Mouse (Mus musculus) frontal cortex, adult (tissue): ENCODE measurements around the gene Ebf3.
A peak's percentile ranks its signal among the peaks of the same experiment; 100 is the strongest.

Source experiments
- ATAC-seq: cut with Nextera tagmentation; 2 replicates; pipeline ENCODE4 v1.9.2; 2017; ENCODE audit warnings: mild to moderate bottlenecking, moderate library complexity, mixed read lengths; ENCODE audit not compliant: low TSS enrichment

The Ebf3 gene

DNA sequence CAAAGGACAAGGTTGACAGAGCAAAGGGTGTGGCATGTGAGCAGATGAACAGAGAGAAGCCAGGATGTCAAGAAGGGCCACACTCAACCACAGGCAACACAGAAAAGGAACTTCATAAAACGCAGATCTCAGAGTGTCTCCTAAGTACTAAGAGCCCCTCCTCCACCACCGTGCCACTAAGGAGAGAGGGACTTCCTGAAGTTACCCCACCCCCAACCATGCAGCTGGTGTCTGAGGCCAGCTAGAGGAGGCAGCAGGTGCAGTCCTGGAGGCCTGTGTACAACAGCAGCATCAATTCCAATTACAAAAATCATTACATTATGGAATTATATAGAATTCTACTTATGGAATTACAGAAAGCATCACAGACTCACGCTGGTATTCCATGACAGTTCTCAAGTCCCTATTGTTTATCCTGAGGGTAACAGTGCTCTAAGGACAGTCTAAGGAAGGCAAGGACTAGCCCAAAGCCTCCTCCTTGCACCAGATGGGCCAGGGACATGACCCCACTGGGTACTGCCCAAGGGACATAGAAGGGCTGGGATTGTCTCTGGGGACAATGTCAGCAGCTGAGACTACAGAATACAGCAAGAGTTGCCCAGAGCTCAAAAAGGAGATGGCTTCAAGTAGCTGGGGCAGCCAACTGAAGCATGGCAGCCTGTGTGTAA is 24.8 kb downstream of the Ebf3 start:
- no peak for ATAC-seq

DNA sequence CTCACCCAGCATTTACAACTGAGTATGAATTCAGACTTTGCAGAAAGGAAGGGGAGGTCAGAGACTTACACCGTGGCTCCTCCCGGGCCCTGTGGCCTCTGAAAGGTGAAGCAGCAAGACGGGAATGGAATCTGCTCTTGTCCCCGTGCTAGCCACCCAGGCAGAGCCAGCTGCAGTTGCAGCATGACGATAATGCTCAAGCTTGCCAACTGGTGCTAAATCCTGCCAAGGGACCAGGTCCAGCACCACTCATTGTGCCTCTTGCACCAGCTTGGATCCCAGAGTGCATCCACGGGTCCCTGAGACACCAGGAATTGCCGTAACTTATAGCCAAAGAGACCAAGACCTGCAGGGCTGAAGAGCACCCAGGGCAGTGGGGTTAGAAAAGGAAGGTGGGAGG is 36.1 kb downstream of the Ebf3 start:
- no peak for ATAC-seq

DNA sequence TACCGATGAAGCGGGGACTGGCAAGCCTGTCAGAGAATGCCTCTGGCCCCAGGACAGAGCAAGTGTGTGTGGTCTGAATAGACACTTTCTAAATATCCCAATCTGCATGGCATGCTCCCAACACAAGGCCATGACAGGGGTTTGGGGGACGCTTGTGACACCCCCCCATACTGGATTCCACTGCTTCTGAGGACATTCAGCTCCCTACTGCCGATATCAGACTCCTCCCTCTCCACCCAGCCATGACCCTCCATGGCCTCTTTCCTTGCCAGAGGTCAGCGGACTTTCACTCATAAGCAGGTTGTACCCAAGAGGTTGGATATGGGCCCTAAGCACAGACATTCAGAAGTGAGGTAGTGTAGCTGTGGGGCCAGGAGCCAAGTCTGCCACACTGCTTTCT is 36.5 kb downstream of the Ebf3 start:
- no peak for ATAC-seq

DNA sequence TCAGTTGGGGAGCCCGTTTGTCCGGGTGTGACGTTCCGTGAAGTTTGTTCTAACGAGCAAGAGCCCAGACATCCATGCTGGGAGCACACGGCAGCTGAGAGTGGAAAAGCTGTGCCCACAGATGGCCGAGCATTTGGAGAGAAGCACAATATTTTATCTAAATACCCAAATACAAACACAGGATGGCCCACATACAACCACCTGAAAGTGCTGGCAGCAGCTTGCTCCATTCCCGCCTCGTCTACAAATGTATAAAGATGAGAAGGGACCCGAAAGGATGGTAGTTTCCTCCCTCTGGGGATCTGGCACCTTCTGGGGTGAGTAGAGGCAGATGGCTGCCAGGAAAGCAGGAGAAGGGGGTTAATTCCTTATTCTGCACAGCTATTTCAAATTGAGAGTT is 42.0 kb downstream of the Ebf3 start:
- ATAC-seq = no peak

DNA sequence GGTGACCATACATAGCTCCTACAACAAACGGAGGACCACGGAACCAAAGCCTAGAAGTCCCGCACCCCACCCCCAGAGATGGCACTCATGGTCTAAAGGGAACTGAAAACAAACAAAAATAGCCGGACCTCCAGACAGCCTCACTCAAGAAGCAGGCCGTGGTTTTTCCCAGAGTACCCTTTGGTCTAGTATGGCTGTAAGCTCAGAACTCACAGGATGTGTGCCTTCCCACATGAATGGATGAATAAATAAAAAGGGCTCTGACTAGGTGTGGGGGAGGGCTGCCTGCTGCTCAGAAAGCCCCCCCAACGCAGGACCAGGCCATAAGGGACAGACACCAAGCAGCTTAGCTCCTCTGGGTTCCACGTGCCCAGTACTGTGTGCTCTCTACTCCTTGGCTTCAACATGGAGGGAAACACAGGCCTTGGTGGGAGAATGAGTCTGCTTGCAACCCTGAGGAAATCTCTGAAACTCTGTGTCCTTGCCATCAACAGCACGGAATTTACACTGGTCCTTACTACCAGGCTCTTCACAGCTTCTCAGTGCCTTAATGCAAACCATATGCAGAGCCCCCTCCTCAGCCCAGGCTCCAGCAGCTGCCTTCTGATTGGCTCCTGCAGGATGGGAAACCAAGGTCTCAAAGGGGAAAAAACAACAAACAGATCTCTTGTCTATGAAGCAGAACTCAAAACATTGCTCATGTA is 45.6 kb downstream of the Ebf3 start:
- no peak for ATAC-seq

DNA sequence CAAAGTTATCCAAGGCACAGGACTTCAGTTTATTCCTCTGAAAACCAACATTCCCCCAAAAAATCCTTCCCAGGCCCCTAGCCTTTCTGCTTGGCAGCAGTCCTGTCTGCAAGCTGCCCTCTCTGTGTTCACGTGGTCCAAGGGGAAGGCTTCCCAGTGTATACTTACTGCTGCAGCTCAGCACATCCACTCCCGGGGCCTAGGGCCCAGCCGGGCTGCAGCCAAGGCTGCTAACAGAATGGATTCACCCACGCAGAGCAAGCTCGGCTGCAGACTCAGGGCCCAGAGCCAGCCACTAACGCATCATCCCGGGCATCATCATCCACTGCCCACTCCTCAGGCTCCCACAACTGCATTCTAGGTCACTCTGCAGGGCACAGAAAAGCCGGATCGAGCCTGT is 46.8 kb downstream of the Ebf3 start:
- peak; percentile 23; the same call in 1 of the 2 replicates for ATAC-seq

DNA sequence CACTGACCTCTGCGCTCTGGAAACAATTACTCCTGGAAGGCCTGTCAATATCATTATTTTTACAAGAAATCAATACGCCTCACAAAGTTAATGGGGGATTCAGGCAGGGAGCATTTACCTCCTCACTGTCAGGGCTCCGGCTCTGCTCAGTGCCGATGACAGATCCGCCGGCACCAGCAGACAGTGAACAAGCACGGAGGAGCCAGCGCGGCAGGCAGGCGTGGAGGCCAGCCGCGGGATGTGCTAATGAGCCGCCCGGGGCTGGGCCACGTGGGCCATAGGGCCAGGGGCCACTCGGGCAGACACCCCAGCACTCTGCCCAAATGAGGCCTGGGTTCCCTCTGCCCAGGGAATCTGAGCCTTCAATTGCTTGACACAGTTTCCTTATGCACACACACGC is 47.7 kb downstream of the Ebf3 start:
- no peak for ATAC-seq

DNA sequence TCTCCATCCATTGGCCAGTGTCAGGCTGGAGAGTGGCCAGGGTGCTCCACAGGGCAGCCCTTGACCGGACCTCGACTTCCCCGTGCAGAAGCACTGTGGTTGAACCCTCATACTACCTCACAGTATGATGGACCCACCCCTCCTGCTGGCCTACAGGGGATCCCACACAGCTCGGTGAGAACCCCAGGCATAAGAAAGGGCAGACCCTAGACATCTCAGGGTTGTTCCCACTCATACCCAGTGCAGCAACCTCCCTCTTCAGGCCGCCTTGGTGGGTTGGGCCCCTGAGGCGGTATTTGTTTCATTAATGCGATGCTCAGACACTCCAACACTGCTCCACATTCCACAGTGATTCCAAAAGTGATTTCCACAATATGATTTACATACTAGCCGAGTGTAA is 51.9 kb downstream of the Ebf3 start:
- no peak for ATAC-seq

DNA sequence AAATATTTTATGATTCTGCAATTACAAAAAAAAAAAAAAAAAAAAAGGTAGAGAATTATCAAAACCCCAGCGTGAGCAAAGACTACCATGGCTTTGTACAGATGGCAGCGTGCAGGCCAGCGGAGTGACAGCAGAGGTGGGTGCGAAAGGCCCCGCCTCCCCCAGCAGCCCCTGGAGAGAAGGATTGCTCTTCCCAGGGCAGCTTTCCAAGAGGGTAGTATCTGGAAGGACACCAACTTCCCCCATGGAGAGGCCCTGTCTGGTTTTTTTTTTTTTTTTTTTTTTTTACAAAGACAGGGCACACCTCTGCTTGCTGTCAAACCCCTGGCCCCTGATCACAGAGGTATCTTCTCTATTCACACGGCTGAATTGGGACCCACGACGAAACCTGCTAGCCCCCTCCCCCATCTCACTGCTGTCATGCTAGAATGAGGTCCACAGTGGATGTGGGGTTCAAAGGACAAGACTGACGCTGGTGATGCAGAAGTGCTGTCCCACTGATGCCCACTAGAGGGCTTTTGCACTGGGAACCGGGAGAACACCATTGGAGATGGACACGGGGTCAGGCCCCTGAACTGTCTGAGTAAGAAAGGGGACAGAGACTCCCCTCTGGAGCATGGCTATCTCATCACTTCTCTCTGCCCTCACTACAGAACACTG is 67.9 kb downstream of the Ebf3 start:
- no peak for ATAC-seq

DNA sequence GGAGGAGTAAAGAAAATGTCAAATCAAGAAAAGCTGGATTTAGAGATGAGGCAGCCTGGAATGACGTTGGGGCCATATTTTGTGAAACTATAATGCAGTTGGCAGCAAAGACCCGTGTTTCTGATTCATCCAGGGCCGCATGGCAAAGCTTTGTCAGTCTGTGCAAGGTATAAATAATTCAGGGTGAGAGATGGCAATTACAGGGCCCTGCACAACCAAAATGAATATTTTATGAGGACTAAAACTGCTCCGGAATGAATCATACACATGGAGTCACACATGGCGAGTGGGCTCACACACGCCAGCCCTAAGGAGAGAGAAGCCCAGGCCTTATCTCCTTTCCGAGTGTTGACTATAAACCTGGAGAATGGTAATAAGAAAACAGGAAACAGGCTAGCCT is 69.4 kb downstream of the Ebf3 start:
- peak; percentile 72 for ATAC-seq

DNA sequence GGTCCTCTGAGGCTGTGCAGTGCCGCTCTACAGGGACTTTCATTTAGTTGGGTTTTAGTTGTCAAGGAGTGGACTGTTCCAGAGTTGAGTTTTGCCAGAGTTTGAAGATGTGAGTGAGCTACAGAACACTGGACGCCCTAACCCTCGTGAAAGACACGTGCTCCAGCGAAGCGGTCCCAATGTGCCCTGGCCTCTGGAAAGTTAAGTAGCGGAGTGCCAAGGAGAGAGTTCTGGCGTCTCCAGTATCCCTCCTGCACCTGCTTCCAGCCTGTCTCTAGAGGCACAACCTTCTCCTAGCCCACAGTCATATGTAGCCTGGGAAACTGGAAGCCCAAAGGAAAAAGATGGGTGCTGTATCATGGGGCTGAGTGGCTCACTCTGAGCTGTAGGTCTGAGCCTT is 73.8 kb downstream of the Ebf3 start:
- no peak for ATAC-seq

DNA sequence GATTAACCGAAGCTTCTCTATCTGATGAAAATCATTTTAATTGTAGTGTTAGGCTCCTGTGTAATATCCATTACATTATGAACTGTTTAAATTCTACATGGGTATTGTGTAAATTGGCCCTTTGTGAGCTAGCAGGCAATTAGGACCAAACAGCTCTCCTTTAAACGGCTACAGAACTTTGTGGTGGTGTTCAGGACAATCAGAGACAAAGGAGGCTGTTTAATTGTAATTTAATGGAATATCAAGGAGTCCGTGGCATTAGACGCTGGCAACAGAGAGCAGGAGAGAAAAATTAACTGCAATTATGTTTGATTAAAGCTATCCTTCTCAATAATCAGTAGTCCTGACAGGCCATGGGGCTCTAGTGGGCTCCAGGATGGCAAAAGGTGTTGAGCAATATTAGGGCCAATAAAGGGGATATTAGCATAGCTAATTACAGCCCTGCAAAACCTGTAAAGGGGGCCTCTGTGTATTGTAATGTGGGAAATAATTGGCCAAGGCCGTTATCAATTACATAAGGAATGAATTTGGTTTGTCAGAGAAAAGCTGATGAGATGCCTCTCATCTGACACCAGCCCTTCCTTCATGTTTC is 74.6 kb downstream of the Ebf3 start:
- no peak for ATAC-seq

DNA sequence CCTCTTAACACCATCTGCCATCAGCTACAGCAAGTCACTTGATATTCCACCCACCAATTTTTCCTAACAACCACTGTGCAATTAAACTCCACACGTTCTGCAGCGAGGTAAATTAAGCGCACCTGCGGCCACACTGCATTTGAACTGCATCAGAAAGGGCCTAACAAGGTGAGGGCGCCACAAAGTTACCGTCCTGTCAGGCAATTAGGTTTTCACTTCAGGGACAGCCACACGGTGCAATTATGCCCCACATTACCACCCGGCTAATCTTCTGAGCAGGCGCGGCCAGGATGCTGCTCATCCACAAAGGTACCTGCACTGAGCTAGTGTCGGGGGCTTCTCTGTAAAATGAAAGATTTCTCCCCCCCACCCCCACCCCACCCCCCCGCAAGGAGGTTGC is 76.8 kb downstream of the Ebf3 start:
- no peak for ATAC-seq

DNA sequence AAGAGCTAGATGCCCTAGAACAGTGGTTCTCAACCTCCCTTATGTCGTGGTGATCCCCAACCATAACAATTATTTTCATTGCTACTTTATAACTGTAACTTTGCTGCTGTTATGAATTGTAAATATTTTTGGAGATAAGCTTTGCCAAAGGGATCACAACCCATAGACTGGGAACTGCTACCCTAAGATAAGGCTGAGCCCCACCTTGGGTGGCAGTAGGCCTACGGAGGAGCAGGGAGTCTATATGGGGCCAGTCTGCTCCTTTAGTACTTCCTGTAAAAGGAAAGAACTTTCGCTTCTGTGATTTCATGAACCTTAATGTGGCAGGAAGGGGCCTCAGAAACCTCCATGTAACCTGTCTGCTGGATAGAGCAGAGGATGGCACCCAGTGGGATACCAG is 90.4 kb downstream of the Ebf3 start:
- ATAC-seq = no peak

DNA sequence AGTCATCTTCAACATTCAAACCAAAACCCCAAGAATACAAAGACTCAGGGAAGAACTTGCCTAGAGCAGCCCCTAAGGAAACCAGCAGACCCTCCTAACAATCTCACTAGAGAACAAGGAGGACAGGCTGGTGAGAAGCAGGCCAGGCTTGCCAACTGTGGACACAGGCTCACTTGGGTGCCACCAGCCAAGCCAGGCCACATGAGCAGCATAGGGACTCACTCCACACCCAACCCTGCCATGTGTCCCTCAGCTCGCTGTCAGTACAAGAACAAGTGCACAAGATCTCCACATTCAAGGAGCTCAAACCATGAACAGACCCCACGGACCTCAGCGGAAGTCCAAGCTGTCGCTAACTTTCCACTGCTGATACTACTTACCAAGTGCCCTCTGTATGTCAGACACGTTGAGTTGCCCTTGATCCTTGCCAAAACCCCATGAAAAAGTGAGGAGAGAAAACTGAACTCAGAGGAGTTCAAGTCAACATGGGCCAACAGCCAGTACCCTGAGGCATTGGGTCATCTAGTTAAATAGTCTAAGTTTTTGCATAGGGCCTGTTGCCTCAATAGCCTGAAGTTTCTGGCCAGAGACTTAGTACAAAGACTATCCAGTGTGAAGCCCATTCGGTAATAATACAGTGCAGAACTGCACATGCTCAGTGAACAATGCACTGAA is 91.3 kb downstream of the Ebf3 start:
- ATAC-seq = no peak

DNA sequence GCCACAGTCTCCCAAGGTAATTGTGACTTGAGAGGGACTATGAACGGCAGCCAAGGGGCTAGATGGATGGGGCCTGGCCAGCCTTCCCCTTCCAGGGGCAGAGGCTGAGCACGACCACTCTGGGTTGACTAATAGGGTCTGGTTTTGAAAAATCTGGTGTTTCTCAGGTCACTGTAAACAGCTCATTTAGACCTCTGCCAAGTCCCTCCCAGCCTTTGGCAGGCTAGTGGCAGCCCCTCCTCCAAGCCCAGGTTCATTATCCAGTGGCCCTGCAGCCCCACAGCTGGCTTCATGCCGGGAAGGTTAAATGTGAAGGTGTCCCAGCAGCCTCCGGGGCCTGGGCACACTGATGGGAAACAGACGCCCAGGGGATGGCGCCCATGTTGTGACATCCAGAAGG is 92.6 kb downstream of the Ebf3 start:
- ATAC-seq = no peak

DNA sequence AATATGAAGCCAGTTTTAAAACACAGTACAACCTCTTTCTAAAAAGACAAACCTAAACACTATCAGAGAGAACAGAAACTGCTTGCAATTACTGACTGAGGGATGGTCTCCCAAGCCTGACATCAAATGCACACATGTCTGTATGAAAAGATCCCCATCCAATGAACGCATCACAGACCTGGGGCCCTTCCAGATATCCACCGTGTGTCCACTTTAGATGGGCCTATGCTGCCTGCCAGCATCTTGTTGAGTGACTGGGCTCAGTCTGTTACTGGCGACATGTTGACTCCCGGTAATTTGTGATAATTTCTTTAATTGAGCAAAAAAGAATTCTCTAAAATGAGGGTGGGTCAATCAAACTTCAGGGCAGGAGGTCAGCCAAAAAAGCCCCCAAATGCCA is 93.8 kb downstream of the Ebf3 start:
- ATAC-seq = no peak

DNA sequence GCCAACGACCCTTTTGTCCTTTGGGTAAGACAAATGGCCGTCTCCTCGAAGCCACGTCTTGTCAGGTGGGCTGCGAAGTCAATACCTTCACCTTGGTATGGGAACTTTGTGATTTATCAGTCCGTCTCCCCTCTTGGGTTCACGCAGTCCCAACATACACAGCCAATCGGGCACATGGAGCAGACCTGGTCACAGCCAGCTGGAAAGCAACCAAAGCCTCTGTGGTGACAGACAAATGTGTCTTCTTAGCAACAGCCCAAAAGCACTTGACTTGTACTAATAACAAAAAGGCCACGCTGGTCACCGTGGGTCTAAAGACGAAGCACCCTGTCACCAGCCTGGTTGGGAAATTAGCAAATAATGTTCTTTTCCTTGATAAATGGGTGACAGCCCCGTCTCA is 95.5 kb downstream of the Ebf3 start:
- ATAC-seq = no peak

DNA sequence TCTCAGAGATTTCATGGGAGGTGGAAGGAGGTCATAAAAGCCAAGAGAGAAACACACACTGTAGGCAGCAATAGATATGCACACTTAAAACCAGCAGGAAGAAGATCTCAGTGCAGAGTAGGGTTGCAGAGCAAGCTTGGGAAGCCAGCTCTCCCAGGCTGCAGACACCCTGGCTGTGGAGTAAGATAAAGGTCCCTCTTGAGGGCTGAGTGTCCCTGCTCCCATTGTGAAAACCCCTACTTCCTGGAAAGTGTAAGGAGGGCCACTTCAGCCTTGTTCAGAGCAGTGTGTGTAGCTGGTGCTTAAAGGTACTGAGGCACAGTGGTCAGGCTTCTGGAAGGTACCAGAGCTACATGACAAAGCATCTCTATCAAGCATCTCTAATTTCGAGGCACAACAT is 100.8 kb downstream of the Ebf3 start:
- ATAC-seq = no peak

DNA sequence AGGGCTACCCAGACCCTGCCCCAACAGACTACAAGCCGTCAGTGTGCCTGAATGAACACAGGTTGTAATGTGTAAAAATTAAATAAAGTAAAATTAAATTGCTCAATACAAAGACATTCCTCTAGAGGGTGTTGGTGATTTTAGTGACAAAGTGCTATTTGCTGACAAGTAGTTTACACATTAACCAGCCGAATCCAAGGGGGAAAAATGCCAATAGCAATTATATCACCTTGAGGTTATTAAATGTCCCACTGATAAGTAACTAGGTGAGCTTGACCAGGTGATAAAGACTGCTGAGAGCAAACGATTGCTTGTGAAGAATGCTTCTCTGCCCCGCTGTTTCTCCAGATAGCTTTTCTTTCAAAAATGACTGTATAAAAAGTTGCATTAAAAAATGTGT is 102.9 kb downstream of the Ebf3 start:
- no peak for ATAC-seq

DNA sequence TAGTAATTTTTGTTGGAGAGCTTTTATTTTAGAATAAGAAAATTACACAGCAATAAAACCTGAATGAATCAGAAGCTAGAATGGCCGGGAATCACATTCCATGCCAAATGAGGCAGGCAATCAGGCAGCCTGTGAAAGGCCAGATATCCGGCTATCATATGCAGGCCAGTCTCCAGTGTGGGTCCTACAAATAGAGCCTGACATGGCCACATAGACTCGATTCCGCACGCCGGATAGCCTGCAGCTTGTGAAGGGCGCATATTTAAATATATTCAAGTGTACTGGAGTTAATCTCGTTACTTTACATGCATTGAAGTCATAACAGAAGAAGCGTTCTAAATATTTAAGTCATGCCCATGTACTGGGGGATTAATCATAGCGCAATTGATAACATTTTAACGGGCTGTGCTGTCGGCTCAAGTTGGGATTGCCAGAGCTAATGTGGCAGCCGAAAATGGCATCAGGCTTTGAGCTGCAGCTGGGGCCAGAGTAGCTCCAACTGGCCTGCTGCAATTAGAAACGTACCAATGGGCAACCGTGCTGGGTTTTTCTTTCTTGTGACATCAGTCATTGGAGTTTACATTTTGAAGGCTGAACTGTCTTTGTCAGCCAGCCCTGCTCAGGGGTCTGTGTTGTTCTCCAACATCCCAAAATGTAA is 104.4 kb downstream of the Ebf3 start:
- no peak for ATAC-seq

DNA sequence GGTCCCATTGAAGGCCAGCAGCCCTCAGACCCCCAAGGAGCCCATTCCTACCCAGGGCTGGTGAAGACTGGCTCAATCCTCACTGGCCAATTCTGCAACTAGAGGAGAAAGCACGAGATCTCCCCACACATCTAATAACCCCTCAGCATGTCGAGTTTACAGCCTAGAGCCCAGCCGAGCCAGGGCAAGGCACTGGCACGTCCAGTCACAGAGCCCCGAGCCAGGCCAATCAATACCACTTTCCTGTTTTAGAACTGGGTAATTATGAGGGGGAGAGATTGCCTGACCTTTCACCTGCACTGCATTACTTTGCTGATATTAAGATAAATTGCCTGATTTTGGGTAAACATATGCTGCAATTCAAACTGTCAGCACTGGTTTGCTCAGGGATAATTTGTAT is 105.7 kb downstream of the Ebf3 start:
- no peak for ATAC-seq
